Mouse (Mus musculus): ENCODE data around the gene St3gal2. TPM values are rescaled to one million over a fixed set of nuclear protein-coding genes. Genes with fewer than 3 reads are reported as not detected.
"Not testable (repeated sequence)": the region's sequence is repeated elsewhere in the genome, so short reads cannot be mapped to it uniquely, and the experiment has no call there.

Gene St3gal2
- polyA plus RNA-seq, 1 experiment from 2014 or later, result 15.1 TPM

DNA sequence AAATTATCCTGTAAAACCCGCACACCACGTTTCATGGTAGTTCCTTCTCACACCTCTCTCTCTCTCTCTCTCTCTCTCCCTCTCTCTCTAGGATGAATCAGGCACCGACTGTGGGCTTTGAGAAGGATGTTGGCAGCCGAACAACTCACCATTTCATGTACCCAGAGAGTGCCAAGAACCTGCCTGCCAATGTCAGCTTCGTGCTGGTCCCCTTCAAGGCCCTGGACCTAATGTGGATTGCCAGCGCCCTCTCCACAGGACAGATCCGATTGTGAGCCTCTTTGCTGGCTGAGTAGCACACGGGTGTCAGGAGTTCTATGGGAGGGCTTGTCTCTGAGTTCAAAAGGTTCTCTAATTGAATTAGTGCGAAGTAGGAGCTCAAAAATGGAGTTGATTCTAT, 47.6 kb downstream of the St3gal2 start:
- Histone ChIP-seq H3K4me2 (ENCODE audit: low read length) (no peak overlapping the region), H3K27me3 (ENCODE audit: insufficient read depth, low read length) (no peaks in the 10 kb centered on the region), H3K36me3 (ENCODE audit: insufficient read depth, low read length) (0 out of 2 replicates have a peak, but pooled peaks cover 12% of the 10 kb centered on the region), H3K4me3 (replicated peaks; ENCODE audit: low read depth, low read length) (no peak overlapping the region), H3K4me1 (replicated peaks; ENCODE audit: insufficient read depth, low read length) (no peaks in the 10 kb centered on the region), H3K9me3 (replicated peaks; ENCODE audit: low read length) (no peaks in the 10 kb centered on the region), H3K9ac (ENCODE audit: low read depth, low read length) (no peak overlapping the region), H3K27ac (no peak overlapping the region)
- WGBS, result 77% methylated on average over 9 of the region's 9 CpGs
- no peak for TF ChIP-seq CTCF (IDR thresholded peaks at IDR 0.05; ENCODE audit: low read depth)
- DNase-seq (ENCODE audit: low spot score), result no peak
- ATAC-seq (replicated peaks; ENCODE audit: low FRiP score, low read depth), result no peak

DNA sequence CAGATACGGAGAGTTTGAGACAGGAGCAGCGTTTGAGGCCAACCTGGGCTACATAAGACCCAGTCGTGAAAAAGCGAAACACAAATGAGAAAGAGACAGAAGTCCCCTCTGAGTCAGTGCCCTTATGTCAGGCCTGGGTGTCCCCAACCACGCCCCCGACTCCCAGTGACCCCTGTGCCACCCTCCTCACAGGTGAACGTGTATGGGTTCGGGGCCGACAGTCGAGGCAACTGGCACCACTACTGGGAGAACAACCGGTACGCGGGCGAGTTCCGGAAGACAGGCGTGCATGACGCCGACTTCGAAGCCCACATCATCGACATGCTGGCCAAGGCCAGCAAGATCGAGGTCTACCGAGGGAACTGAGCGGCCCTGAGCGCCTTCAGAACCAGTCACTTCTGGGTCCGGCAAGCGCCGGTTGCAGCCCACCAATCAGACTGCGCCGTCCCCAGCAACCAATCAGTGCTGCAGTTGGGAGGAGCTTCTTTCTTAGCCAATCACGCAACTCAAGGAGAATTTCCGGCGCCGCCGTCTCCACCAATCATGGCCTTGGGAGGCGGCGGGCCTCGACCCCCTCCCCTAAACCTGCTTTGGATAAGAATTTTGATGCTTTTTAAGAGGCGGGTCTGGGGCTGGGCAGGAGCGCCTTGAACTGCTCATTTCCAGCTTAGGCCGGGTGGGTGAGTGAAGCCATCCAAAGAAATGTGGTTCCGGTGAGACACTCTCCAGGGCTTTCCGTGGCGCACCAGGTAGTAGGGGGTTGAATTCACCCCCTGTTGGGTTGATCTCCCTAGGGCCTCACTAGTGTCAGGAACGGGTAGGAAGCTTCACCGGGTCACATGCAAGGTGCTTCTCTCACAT, 50.4 kb downstream of the St3gal2 start:
- peak overlapping the region; percentile 54 for H3K27ac ChIP-seq
- no peaks in the 10 kb centered on the region for H3K4me1 ChIP-seq (replicated peaks; ENCODE audit: insufficient read depth, low read length)
- H3K9ac ChIP-seq (ENCODE audit: low read depth, low read length), result peak overlapping the region; percentile 20
- 14% methylated on average over 45 of the region's 45 CpGs for WGBS
- H3K4me2 ChIP-seq (ENCODE audit: low read length), result peak overlapping the region; percentile 60
- 0 out of 2 replicates have a peak, but pooled peaks cover 15% of the 10 kb centered on the region for H3K36me3 ChIP-seq (ENCODE audit: insufficient read depth, low read length)
- DNase-seq (ENCODE audit: low spot score) (peak; percentile 97), ATAC-seq (replicated peaks; ENCODE audit: low FRiP score, low read depth) (peak; percentile 94)
- no peak for TF ChIP-seq CTCF (IDR thresholded peaks at IDR 0.05; ENCODE audit: low read depth)
- no peaks in the 10 kb centered on the region for H3K9me3 ChIP-seq (replicated peaks; ENCODE audit: low read length)
- peak overlapping the region; percentile 20 for H3K4me3 ChIP-seq (replicated peaks; ENCODE audit: low read depth, low read length)
- no peaks in the 10 kb centered on the region for H3K27me3 ChIP-seq (ENCODE audit: insufficient read depth, low read length)

DNA sequence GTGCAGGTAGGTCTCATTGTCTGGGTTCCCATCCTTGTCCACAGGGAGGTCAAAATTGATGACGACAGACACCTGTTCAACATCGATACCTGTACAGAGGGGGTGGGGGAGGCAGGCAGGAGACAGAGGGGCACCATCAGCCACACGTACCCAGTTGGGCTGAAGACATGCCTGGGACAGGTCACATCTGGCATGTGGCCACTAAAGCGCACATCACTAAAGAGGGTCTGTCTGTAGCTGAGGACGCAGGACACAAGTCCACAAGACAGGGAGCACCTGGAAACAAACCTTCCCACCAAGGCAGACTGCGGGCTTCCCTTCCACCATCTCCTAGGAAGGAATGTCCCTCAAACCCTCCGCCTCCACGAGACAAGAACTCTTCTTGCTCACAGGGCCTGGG, 56.8 kb downstream of the St3gal2 start:
- not testable (repeated sequence) for H3K4me2 ChIP-seq (ENCODE audit: low read length); H3K4me3 ChIP-seq (replicated peaks; ENCODE audit: low read depth, low read length); H3K27ac ChIP-seq; H3K9ac ChIP-seq (ENCODE audit: low read depth, low read length); H3K9me3 ChIP-seq (replicated peaks; ENCODE audit: low read length); H3K27me3 ChIP-seq (ENCODE audit: insufficient read depth, low read length); H3K4me1 ChIP-seq (replicated peaks; ENCODE audit: insufficient read depth, low read length); DNase-seq (ENCODE audit: low spot score)
- 94% methylated on average over 8 of the region's 8 CpGs for WGBS
- peaks cover 30% of the 10 kb centered on the region for H3K36me3 ChIP-seq (ENCODE audit: insufficient read depth, low read length)
- peak; percentile 35; the same call in 1 of the 2 replicates for ATAC-seq (replicated peaks; ENCODE audit: low FRiP score, low read depth)

DNA sequence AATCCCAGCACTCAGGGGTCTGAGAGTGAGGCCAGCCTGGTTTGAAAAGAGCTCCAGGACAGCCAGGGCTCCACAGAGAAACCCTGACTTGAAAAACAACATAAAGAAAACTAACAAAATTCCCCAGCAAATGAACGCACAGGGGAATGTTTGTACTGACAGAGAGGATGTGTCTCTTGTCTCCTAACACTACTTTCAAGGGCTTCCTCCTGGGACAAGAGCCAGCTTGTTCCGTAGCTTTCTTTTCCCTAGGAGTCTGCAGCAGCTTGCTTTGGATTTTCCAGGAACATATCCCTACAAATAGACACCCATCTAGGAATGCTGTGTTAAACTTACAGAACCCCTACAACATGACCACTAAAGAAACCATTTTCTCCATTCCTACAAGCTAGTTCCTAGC, 58.3 kb downstream of the St3gal2 start:
- not testable (repeated sequence) for H3K27ac ChIP-seq; H3K4me3 ChIP-seq (replicated peaks; ENCODE audit: low read depth, low read length); ATAC-seq (replicated peaks; ENCODE audit: low FRiP score, low read depth); H3K4me1 ChIP-seq (replicated peaks; ENCODE audit: insufficient read depth, low read length); H3K9me3 ChIP-seq (replicated peaks; ENCODE audit: low read length); H3K27me3 ChIP-seq (ENCODE audit: insufficient read depth, low read length); H3K9ac ChIP-seq (ENCODE audit: low read depth, low read length); H3K4me2 ChIP-seq (ENCODE audit: low read length); DNase-seq (ENCODE audit: low spot score)
- 80% methylated on average over 2 of the region's 2 CpGs for WGBS
- H3K36me3 ChIP-seq (ENCODE audit: insufficient read depth, low read length), result peaks cover 41% of the 10 kb centered on the region

DNA sequence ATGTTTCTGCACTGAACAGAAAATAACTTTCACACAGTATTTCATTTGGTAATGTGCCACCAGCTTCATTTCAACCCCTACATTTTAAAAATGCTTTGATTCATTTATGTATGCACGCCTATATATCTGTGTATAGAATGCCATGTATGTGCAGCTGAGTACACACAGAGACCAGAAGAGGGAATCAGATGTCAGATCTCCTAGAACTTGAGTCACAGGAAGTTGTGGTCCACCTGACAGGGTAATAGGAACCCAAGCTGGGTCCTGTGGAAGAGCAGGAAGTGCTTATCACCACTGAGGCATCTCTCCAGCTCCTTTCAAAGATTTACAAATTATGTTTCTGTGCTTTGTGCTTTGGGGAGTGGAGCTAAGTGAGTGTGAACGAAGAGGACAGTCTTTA, 61.6 kb downstream of the St3gal2 start:
- Histone ChIP-seq H3K27ac (no peak overlapping the region), H3K4me2 (ENCODE audit: low read length) (no peak overlapping the region), H3K4me3 (replicated peaks; ENCODE audit: low read depth, low read length) (no peak overlapping the region), H3K4me1 (replicated peaks; ENCODE audit: insufficient read depth, low read length) (no peaks in the 10 kb centered on the region), H3K9me3 (replicated peaks; ENCODE audit: low read length) (no peaks in the 10 kb centered on the region), H3K36me3 (ENCODE audit: insufficient read depth, low read length) (peaks cover 47% of the 10 kb centered on the region), H3K27me3 (ENCODE audit: insufficient read depth, low read length) (no peaks in the 10 kb centered on the region), H3K9ac (ENCODE audit: low read depth, low read length) (no peak overlapping the region)
- no peak for TF ChIP-seq CTCF (IDR thresholded peaks at IDR 0.05; ENCODE audit: low read depth)
- ATAC-seq (replicated peaks; ENCODE audit: low FRiP score, low read depth) (no peak), DNase-seq (ENCODE audit: low spot score) (no peak)
- 83% methylated on average over 2 of the region's 2 CpGs for WGBS

DNA sequence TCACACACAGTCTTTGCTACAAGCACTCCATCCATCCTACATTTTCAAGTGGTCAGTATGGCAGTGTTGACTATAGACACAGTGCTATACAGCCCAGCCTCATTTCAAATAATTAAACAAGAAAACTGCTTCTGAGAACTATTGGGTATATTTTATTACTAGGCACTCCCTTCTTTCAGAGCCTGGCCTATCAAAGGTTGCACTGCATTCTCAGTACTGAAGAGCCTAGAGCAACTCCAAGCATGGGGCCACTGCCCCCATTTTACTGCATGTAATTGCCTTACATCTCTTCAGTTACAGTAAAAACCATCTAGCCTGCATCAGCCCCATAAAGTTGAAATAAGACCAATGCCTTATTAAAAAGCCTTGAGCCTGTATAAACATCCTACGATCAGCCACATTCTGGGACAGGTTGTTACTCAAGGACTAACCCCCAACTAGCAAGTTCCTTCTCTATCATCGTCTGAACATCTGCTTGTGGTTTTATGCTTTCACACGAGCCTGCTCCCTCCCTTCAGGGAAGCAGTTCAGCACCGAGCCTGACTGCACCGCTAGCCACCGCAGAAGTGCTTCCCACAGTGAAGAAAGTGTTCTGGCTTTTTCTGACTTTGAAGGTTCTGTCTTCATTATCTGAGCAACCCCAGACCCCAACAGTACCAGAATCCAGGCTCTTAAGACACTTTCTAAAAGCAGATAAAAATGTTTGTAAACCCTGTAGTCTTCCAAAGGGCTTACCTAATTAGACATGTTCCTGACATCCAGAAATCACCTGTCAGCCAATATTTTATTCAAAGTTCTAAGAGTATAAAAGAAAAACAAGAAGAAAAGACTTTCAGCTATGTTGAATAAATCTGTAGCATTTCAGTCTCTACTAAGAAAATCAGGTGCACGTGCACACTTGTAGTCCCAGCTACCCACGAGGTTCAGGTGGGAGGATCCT, 68.4 kb downstream of the St3gal2 start:
- Histone ChIP-seq H3K9ac (ENCODE audit: low read depth, low read length) (no peak overlapping the region), H3K36me3 (ENCODE audit: insufficient read depth, low read length) (peaks cover 52% of the 10 kb centered on the region), H3K27ac (no peak overlapping the region), H3K27me3 (ENCODE audit: insufficient read depth, low read length) (no peaks in the 10 kb centered on the region), H3K4me3 (replicated peaks; ENCODE audit: low read depth, low read length) (no peak overlapping the region), H3K9me3 (replicated peaks; ENCODE audit: low read length) (no peaks in the 10 kb centered on the region), H3K4me1 (replicated peaks; ENCODE audit: insufficient read depth, low read length) (no peaks in the 10 kb centered on the region), H3K4me2 (ENCODE audit: low read length) (no peak overlapping the region)
- 80% methylated on average over 8 of the region's 8 CpGs for WGBS
- TF ChIP-seq CTCF (IDR thresholded peaks at IDR 0.05; ENCODE audit: low read depth), result no peak
- no peak for DNase-seq (ENCODE audit: low spot score)
- no peak for ATAC-seq (replicated peaks; ENCODE audit: low FRiP score, low read depth)

Data from kidney, postnatal 0 days (tissue).